Mouse (Mus musculus) gastrocnemius, postnatal 14 days (tissue): ENCODE data around the gene Vnn1. TPM values are rescaled to one million over a fixed set of nuclear protein-coding genes. Genes with fewer than 3 reads are reported as not detected.

ENCODE experiments used
- DNase-seq: peaks from one replicate; pipeline ENCODE4 v3.0.0; 2021; ENCODE audit warnings: mixed read lengths
- intact Hi-C: fragments of 180-260 bp; cut with DNase I; formaldehyde crosslinking; loops from one replicate; pipeline ENCODE4 v1.15.1; 2025; ENCODE audit warnings: low total_unique reads
- long read RNA-seq, 2 experiments: library from polyadenylated mRNA; stranded (forward); transcript quantifications; one replicate each; pipeline ENCODE4 v2.0.0; 2021
- total RNA-seq, 2 experiments: library from RNA; stranded (reverse); gene quantifications; 2 replicates each; pipeline ENCODE4 v1.2.3; 2021

The Vnn1 gene
- total RNA-seq = under 1 TPM; 0.10 to 0.40 TPM
- long read RNA-seq, experiment 1 = 0 reads
- long read RNA-seq, experiment 2 = 0 reads

- intact Hi-C loops = no loop called here
- no peak for DNase-seq
Measured at GRCm38 (mm10) chr10:23894601-23895349, at the start of gene Vnn1. Gene Vnn1 (plus strand): TSS chr10:23894688.

DNA sequence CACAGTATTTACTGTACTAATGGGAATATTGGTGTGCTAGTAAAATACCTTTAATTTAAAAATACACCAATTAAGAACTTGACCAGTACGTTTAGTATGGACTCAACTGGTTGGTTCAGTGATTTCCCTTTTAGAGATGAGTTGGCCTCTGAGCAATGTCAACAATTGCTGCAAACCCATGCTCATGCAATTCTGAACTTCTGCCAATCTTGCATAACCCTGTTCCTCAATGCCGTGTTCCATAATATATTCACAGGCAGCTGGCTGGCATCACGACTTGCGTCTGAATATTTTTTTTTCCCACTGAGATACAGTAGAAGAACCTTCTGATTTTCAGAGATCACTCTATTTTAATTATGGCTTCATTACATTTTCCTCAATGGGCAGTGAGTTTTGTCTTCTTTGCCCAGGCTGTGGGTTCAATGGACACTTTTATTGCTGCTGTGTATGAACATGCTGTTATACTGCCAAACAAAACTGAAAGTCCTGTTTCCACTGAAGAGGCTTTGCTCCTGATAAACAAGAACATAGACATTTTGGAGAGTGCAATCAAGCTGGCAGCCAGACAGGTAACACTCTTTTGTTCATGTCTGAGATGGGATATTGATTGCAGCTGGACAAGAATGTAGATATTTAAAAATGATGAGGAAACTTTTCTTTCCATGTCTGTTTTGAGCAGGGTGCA lies 43.1 kb upstream of the Vnn1 start, which contains the start of gene Vnn3:
Vnn3 (plus strand) TSS at position 235 of the 685 bp plus-strand sequence.
- intact Hi-C loops = no loop called here
- DNase-seq = no peak

DNA sequence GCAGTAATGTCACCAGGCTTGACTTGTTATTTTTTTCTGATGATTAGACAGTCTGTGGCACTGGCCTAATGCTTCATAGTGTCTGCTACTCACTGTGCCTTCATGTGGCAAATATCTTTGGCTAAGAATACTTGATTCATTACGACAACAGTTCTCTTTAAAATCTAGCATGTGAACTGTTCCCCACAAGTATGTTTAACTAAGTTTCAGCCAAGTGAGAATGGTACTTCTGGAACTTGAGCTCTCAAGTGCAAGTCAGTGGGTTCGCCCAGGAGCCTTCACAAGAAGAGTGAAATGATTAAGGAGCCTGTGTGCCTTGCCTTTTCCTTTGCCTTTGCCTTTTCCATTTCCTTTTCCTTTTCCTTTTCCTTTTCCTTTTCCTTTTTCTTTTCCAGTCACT lies 42.4 kb upstream of the Vnn1 start:
- DNase-seq = no peak
- intact Hi-C loops = no loop called here

DNA sequence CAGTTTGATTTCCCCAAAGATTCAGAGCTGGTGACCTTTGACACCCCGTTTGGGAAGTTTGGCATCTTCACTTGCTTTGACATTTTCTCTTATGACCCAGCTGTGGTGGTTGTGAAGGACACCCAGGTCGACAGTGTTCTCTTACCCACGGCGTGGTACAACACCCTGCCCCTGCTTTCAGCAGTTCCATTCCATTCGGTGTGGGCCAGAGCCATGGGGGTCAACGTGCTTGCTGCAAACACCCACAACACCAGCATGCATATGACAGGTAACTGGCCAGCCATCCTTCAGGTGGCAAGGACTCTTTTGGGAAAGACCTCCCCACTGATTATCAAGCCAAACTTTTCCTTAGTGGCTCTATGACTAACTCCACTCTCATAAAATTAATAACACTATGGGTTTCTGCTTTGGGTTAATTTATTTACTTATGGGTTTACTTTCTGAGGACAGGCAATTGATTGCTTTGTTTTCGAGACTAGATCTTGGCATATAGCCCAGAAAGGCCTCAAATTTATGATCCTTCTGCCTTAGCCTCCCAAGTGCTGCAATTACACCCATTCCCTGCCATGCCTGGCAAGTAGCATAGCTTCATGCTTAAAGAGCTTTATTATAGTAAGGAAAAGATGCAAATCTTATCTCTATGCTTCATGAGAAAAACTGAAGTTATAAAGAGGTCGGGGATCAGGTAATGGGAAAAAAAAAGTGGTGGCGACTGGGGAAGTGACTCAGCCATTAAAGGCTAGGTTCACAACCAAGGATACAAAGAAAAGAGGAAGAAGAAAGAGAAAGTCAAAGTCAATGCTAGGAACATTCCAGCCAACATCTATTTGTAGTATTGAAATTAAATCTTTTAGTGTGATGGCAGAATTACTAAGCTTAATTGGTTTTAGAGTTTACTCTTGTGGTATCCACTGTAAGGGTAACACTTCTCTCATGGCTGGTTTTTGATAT lies 29.9 kb upstream of the Vnn1 start:
- no peak for DNase-seq
- intact Hi-C loops = no loop called here

GRCm38 (mm10) chr10:23880695-23881094 lies 13.8 kb upstream of the Vnn1 start:
- intact Hi-C loops = no loop called here
- DNase-seq = no peak

DNA sequence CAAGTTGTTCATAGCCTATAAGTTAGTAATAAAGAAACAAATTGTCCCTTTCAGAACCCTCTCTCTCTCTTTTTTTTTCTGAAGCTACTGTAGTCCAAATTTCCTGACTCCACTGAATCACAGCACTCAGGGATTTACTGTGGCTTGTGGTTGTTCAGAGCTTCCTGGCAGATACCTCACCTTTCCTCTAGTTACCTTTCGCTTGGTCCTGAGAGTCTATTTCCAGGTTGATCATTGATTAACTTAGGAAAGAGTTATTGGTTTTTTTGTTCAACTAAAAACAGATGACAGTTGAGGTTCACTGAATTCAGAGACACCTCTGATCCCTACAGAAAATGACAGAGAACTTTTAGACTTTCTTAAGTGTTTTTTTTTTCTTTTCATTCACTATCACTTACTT lies 9.6 kb upstream of the Vnn1 start:
- intact Hi-C loops = no loop called here

DNA sequence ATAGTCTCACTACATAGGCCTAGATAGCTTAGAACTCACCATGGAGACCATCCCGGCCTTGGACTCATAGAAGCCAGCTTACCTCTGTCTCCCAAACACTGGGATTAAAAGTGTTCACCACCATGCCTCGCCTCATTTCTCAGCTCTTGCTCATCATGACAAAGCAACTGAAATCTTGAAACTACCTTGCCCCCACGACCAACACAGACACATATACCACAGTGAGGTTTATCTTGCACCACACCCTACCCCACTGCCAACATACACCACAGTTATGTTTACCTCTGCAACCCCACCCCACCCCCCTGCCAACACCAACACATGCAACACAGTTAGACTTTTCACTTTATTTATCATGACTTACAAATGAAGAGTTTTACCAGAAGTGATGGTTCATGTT lies 8.4 kb upstream of the Vnn1 start:
- intact Hi-C loops = no loop called here
- DNase-seq = no peak

More for the DNA sequence above, 9.6 kb upstream of the Vnn1 start:
- DNase-seq = no peak

DNA sequence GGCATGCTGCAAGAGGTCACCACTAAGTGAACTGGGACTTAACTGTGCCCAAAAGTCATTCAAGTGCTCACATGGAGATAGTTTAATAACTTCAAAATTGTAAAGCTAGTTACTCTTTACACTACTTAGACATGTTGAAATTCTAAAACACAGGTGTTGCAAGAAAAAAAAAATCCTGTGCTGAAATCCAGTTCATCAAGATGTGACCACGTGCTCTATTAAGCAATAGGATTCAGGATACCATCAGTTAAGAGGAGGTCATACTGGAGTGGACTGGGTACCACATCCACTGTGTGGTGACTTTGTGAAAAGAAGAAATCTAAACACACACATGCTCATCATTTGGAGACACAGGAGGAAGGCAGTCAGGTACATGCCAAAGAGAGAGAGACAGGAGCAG lies 1.5 kb upstream of the Vnn1 start:
- intact Hi-C loops = no loop called here
- no peak for DNase-seq

DNA sequence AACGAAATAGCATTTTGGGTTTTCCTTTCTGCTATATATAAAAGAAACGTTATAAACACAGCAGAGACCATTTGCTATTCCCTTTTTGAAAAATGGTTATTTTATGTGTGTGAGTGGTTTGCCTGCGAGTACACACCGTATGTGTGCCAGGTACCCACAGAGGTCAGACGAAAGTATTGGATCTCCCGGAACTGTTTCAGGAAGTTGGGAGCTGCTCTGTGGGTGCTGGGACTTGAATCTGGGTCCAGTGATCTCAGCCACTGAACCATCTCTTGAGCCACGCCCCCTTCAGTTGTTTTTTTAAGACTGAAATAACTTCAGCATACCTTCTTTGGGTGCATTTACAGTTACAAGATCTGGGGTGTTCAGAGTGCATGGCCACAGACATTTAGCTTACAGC lies 888 bp downstream of the Vnn1 start:
- intact Hi-C loops = no loop called here
- DNase-seq = no peak

GRCm38 (mm10) chr10:23901119-23901518 lies 6.6 kb downstream of the Vnn1 start:
- intact Hi-C loops = no loop called here
- DNase-seq = no peak

GRCm38 (mm10) chr10:23905661-23906060 lies 11.2 kb downstream of the Vnn1 start:
- no peak for DNase-seq
- intact Hi-C loops = no loop called here

DNA sequence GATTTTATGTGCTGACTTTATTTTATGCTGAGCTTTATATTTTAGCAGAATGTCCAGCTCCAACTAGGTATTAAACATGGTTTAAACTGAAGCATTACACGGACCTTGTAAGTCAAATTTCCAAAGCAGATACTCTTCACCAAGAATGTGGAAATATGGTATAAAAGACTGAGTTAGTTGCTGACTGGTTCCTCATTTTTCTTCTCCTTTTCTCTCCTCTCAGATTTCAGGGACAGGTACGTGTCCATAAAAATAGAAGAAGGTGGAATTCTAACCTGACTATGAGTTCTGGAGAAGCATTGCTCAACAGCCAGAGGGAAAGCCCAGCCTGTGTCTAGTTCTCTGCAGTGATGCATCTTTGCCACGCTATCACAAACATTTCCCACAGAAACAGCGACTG lies 25.6 kb downstream of the Vnn1 start, which contains the start of gene Taar1:
Taar1 (plus strand) TSS at position 301 of the 400 bp plus-strand sequence.
- DNase-seq = no peak
- intact Hi-C loops = no loop called here

GRCm38 (mm10) chr10:23922468-23922867 lies 28.0 kb downstream of the Vnn1 start:
- intact Hi-C loops = no loop called here
- DNase-seq = no peak

- no peak for DNase-seq
- intact Hi-C loops = no loop called here
Measured at GRCm38 (mm10) chr10:23923941-23924340, 29.5 kb downstream of the Vnn1 start.

DNA sequence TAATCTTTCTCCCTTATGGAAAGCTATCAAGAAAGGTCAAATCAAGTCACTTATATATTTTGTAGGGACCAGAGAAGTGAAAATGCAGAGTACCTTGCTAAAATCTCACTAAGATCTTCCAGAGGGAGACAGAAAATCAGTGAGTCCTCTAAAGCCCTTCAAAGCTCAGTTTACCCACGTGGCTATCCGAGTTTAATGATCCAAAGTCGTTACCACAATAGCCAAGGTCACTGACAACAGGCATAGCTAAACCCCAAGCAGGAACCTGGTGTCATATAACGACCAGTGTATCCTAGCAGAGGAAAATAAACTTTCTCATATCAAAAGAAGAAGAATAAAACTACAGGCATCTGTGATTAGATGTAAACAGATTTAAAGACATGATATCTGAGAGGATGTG lies 43.1 kb downstream of the Vnn1 start:
- no peak for DNase-seq
- intact Hi-C loops = no loop called here

GRCm38 (mm10) chr10:23938312-23938711 lies 43.8 kb downstream of the Vnn1 start, which contains the start of gene Taar2:
Gene Taar2 (plus strand): TSS chr10:23938572.
- intact Hi-C loops = no loop called here
- no peak for DNase-seq

GRCm38 (mm10) chr10:23942465-23942864 lies 48.0 kb downstream of the Vnn1 start:
- DNase-seq = no peak
- intact Hi-C loops = no loop called here

GRCm38 (mm10) chr10:23948026-23948425 lies 53.5 kb downstream of the Vnn1 start:
- no peak for DNase-seq
- intact Hi-C loops = no loop called here

- intact Hi-C loops = no loop called here
- no peak for DNase-seq
Measured at GRCm38 (mm10) chr10:23949508-23950005, 55.1 kb downstream of the Vnn1 start, which contains the start of gene Taar3. Gene Taar3 (plus strand): TSS chr10:23949558.

DNA sequence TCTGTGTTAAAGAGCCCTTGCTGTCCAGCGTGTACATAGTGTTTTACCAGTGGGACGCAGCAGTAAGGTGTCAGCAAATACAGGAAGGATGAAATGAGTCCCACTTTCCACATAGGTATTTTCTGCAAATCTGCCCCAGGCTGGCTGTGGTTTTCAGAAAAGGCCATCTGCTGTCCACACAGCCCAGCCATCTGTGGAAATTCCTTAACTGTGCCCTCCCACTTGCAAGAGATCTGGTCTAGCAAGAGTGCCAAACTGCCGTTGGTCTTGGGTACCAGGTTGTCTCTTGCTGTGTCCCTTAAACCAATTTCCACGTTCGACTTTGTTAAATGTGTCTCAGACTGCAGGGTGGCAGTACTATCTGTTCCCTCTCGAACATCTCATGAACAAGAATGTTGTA lies 57.2 kb downstream of the Vnn1 start:
- no peak for DNase-seq
- intact Hi-C loops = no loop called here
